Mouse (Mus musculus) thymus, postnatal 4 days (tissue): ENCODE results near the gene Serpinc1.
A peak's percentile ranks its signal among the peaks of the same experiment; 100 is the strongest.
"Not testable (repeated sequence)": the region's sequence is repeated elsewhere in the genome, so short reads cannot be mapped to it uniquely, and the experiment has no call there.

Experiments
- DNase-seq: peaks from one replicate; pipeline ENCODE4 v3.0.0; 2021

Serpinc1 gene

GRCm38 (mm10) chr1:160978071-160978735 lies at the start of gene Serpinc1:
Gene Serpinc1 (plus strand): TSS chr1:160978585.
- DNase-seq = no peak

- DNase-seq = no peak
Measured at GRCm38 (mm10) chr1:160931320-160931719, 47.1 kb upstream of the Serpinc1 start.

- peak; percentile 40 for DNase-seq
Measured at GRCm38 (mm10) chr1:160933896-160934482, 44.4 kb upstream of the Serpinc1 start.

- no peak for DNase-seq
Measured at GRCm38 (mm10) chr1:160935551-160935950, 42.8 kb upstream of the Serpinc1 start.

- no peak for DNase-seq
Measured at GRCm38 (mm10) chr1:160963199-160963598, 15.2 kb upstream of the Serpinc1 start.

GRCm38 (mm10) chr1:160967268-160967667 lies 11.1 kb upstream of the Serpinc1 start:
- DNase-seq = no peak

- DNase-seq = no peak
Measured at GRCm38 (mm10) chr1:160968643-160969042, 9.7 kb upstream of the Serpinc1 start.

GRCm38 (mm10) chr1:160980021-160980420 lies 1.6 kb downstream of the Serpinc1 start:
- no peak for DNase-seq

- no peak for DNase-seq
Measured at GRCm38 (mm10) chr1:160980537-160981234, 2.3 kb downstream of the Serpinc1 start.

- no peak for DNase-seq
Measured at GRCm38 (mm10) chr1:160981337-160981736, 3.0 kb downstream of the Serpinc1 start.

- no peak for DNase-seq
Measured at GRCm38 (mm10) chr1:160982887-160983286, 4.5 kb downstream of the Serpinc1 start.

- not testable (repeated sequence) for DNase-seq
Measured at GRCm38 (mm10) chr1:160984731-160985130, 6.3 kb downstream of the Serpinc1 start.

GRCm38 (mm10) chr1:160985477-160985876 lies 7.1 kb downstream of the Serpinc1 start:
- DNase-seq = no peak

GRCm38 (mm10) chr1:160986881-160987635 lies 8.7 kb downstream of the Serpinc1 start:
- DNase-seq = no peak

- no peak for DNase-seq
Measured at GRCm38 (mm10) chr1:160989395-160989794, 11.0 kb downstream of the Serpinc1 start.

GRCm38 (mm10) chr1:160993851-160994250 lies 15.5 kb downstream of the Serpinc1 start:
- no peak for DNase-seq

- DNase-seq = no peak
Measured at GRCm38 (mm10) chr1:161004942-161005341, 26.6 kb downstream of the Serpinc1 start.

- no peak for DNase-seq
Measured at GRCm38 (mm10) chr1:161005526-161005925, 27.1 kb downstream of the Serpinc1 start.

GRCm38 (mm10) chr1:161006471-161006870 lies 28.1 kb downstream of the Serpinc1 start:
- no peak for DNase-seq

- no peak for DNase-seq
Measured at GRCm38 (mm10) chr1:161008038-161008437, 29.7 kb downstream of the Serpinc1 start.

GRCm38 (mm10) chr1:161010436-161010835 lies 32.1 kb downstream of the Serpinc1 start:
- DNase-seq = no peak

- DNase-seq = no peak
Measured at GRCm38 (mm10) chr1:161016378-161016777, 38.0 kb downstream of the Serpinc1 start.

GRCm38 (mm10) chr1:161020051-161020450 lies 41.7 kb downstream of the Serpinc1 start:
- no peak for DNase-seq
